8 mouse cellular contexts compared by ENCODE assay signal in genomic region chr2:83812483-83813272, GRCm38 (mm10). TPM values are rescaled to one million over a fixed set of nuclear protein-coding genes. Genes with fewer than 3 reads are reported as not detected.
DNase-seq lines count a peak whose midpoint lies in the region; ATAC-seq and TF ChIP-seq lines count a peak whose summit lies in the region.

Fam171b (plus strand) TSS chr2:83812636.

- under 1% methylated on average over 63 of the region's 63 CpGs for WGBS in forebrain, embryonic 12.5 days
- under 1% methylated on average over 60 of the region's 63 CpGs for WGBS in heart, postnatal 0 days
- WGBS in liver, embryonic 15.5 days (ENCODE audit: insufficient replicate concordance) = under 1% methylated on average over 63 of the region's 63 CpGs
- under 1% methylated on average over 48 of the region's 63 CpGs for WGBS in neural tube, embryonic 12.5 days
- under 1% methylated on average over 59 of the region's 63 CpGs for WGBS in stomach, postnatal 0 days

- TF ChIP-seq EP300 in heart, postnatal 0 days (IDR thresholded peaks at IDR 0.05; ENCODE audit: low read depth) = no peak
- TF ChIP-seq EP300 in stomach, postnatal 0 days (optimal IDR thresholded peaks at IDR 0.05) = no peak

- H3K27ac ChIP-seq in forebrain, embryonic 12.5 days = peak within 1 kb of the TSS; percentile 96
- no peak within 1 kb of the TSS for H3K27ac ChIP-seq in heart, postnatal 0 days (ENCODE audit: low read depth)
- no peak within 1 kb of the TSS for H3K27ac ChIP-seq in liver, embryonic 15.5 days (replicated peaks)
- peak within 1 kb of the TSS; percentile 90 for H3K27ac ChIP-seq in neural tube, embryonic 12.5 days
- H3K27ac ChIP-seq in stomach, postnatal 0 days (replicated peaks) = peak within 1 kb of the TSS; percentile 40; the same call in 1 of the 2 replicates

- H3K9ac ChIP-seq in forebrain, embryonic 12.5 days = peak within 1 kb of the TSS; percentile 90
- peak within 1 kb of the TSS; percentile 34; the same call in 1 of the 2 replicates for H3K9ac ChIP-seq in heart, postnatal 0 days (replicated peaks; ENCODE audit: low read depth, low read length)
- H3K9ac ChIP-seq in liver, embryonic 15.5 days = no peak within 1 kb of the TSS
- peak within 1 kb of the TSS; percentile 90 for H3K9ac ChIP-seq in neural tube, embryonic 12.5 days
- H3K9ac ChIP-seq in stomach, postnatal 0 days (ENCODE audit: low read length) = peak within 1 kb of the TSS; percentile 71

- peaks cover 27% of the 10 kb centered on the region for H3K4me1 ChIP-seq in forebrain, embryonic 12.5 days
- H3K4me1 ChIP-seq in heart, postnatal 0 days (ENCODE audit: control insufficient read depth, insufficient read depth) = peaks cover 5% of the 10 kb centered on the region; the same call in 1 of the 2 replicates
- H3K4me1 ChIP-seq in liver, embryonic 15.5 days (replicated peaks) = no peaks in the 10 kb centered on the region; the same call in 1 of the 2 replicates
- H3K4me1 ChIP-seq in neural tube, embryonic 12.5 days = peaks cover 8% of the 10 kb centered on the region
- H3K4me1 ChIP-seq in stomach, postnatal 0 days (replicated peaks; ENCODE audit: control insufficient read depth, insufficient read depth) = no peaks in the 10 kb centered on the region

- peak within 1 kb of the TSS; percentile 67 for H3K4me2 ChIP-seq in forebrain, embryonic 12.5 days
- H3K4me2 ChIP-seq in heart, postnatal 0 days (ENCODE audit: low read depth, low read length) = peak within 1 kb of the TSS; percentile 95
- H3K4me2 ChIP-seq in liver, embryonic 15.5 days = peak within 1 kb of the TSS; percentile 66
- H3K4me2 ChIP-seq in neural tube, embryonic 12.5 days (replicated peaks) = peak within 1 kb of the TSS; percentile 65
- peak within 1 kb of the TSS; percentile 90 for H3K4me2 ChIP-seq in stomach, postnatal 0 days (replicated peaks; ENCODE audit: low read depth)

- peak within 1 kb of the TSS; percentile 80 for H3ac ChIP-seq in C2C12 (ENCODE audit: control insufficient read depth, insufficient read length, low read depth)

- peak; percentile 94 for ATAC-seq in forebrain, embryonic 12.5 days (ENCODE audit: low FRiP score)
- ATAC-seq in heart, postnatal 0 days (ENCODE audit: insufficient read depth, low read depth) = peak; percentile 81
- 0 out of 2 replicates have a peak, but pooled peaks have one; percentile 7 for ATAC-seq in liver, embryonic 15.5 days (ENCODE audit: insufficient read depth)
- peak; percentile 94 for ATAC-seq in neural tube, embryonic 12.5 days (ENCODE audit: low FRiP score, low read depth)
- ATAC-seq in stomach, postnatal 0 days (ENCODE audit: low FRiP score, low TSS enrichment) = peak; percentile 92

- no peaks in the 10 kb centered on the region for H3K27me3 ChIP-seq in C2C12 (ENCODE audit: control insufficient read depth, insufficient read depth, insufficient read length)
- no peaks in the 10 kb centered on the region for H3K27me3 ChIP-seq in forebrain, embryonic 12.5 days
- H3K27me3 ChIP-seq in heart, postnatal 0 days (ENCODE audit: control insufficient read depth, insufficient read depth, low read length) = peaks cover 24% of the 10 kb centered on the region
- H3K27me3 ChIP-seq in liver, embryonic 15.5 days = peaks cover 58% of the 10 kb centered on the region
- H3K27me3 ChIP-seq in neural tube, embryonic 12.5 days (replicated peaks) = peaks cover 2% of the 10 kb centered on the region; the same call in 1 of the 2 replicates
- no peaks in the 10 kb centered on the region for H3K27me3 ChIP-seq in stomach, postnatal 0 days (ENCODE audit: control insufficient read depth, insufficient read depth, low read length)

- no peaks in the 10 kb centered on the region for H3K9me3 ChIP-seq in forebrain, embryonic 12.5 days
- no peaks in the 10 kb centered on the region for H3K9me3 ChIP-seq in heart, postnatal 0 days (replicated peaks; ENCODE audit: control insufficient read depth, low read length)
- H3K9me3 ChIP-seq in liver, embryonic 15.5 days (replicated peaks) = no peaks in the 10 kb centered on the region
- no peaks in the 10 kb centered on the region for H3K9me3 ChIP-seq in neural tube, embryonic 12.5 days
- H3K9me3 ChIP-seq in stomach, postnatal 0 days (ENCODE audit: control insufficient read depth, low read length) = no peaks in the 10 kb centered on the region

- H3K79me3 ChIP-seq in C2C12 (ENCODE audit: low read depth) = no peaks in the 10 kb centered on the region

- peak; percentile 98 for TF ChIP-seq POLR2A in brain, embryonic 14.5 days (IDR thresholded peaks at IDR 0.05; ENCODE audit: borderline replicate concordance, extremely low read depth, insufficient read depth, insufficient read length, poor library complexity, severe bottlenecking)

- TF ChIP-seq CTCF in C2C12 (IDR thresholded peaks at IDR 0.05; ENCODE audit: control insufficient read depth, insufficient read depth, insufficient read length) = peak; percentile 19
- TF ChIP-seq CTCF in brain, embryonic 14.5 days (IDR thresholded peaks at IDR 0.05; ENCODE audit: borderline replicate concordance, extremely low read depth, insufficient read depth, insufficient read length) = peak; percentile 16; the same call in 1 of the 2 replicates
- no peak for TF ChIP-seq CTCF in heart, postnatal 0 days (IDR thresholded peaks at IDR 0.05; ENCODE audit: low read depth)
- TF ChIP-seq CTCF in stomach, postnatal 0 days (IDR thresholded peaks at IDR 0.05; ENCODE audit: low read depth) = peak; percentile 52

- DNase-seq in brain, embryonic 14.5 days (ENCODE audit: low read depth) = peak; percentile 96
- peak; percentile 21 for DNase-seq in heart, postnatal 0 days (ENCODE audit: low spot score)
- peak; percentile 45 to 80 for DNase-seq in kidney, postnatal 36 days
- peak; percentile 68 for DNase-seq in stomach, postnatal 0 days (ENCODE audit: low spot score)

- no peaks in the 10 kb centered on the region for H3K79me2 ChIP-seq in C2C12 (ENCODE audit: control insufficient read depth, insufficient read depth)

- H3K4me3 ChIP-seq in C2C12 (ENCODE audit: insufficient read depth, poor library complexity, severe bottlenecking) = peak within 1 kb of the TSS; percentile 36
- peak within 1 kb of the TSS; percentile 81 for H3K4me3 ChIP-seq in forebrain, embryonic 12.5 days (replicated peaks)
- peak within 1 kb of the TSS; percentile 64 for H3K4me3 ChIP-seq in heart, postnatal 0 days (ENCODE audit: low read depth, low read length)
- peak within 1 kb of the TSS; percentile 51 for H3K4me3 ChIP-seq in liver, embryonic 15.5 days (replicated peaks)
- H3K4me3 ChIP-seq in neural tube, embryonic 12.5 days = peak within 1 kb of the TSS; percentile 88
- H3K4me3 ChIP-seq in stomach, postnatal 0 days (ENCODE audit: low read depth, low read length) = peak within 1 kb of the TSS; percentile 68

- no peaks in the 10 kb centered on the region for H3K36me3 ChIP-seq in C2C12 (ENCODE audit: control insufficient read depth, insufficient read depth)
- no peaks in the 10 kb centered on the region for H3K36me3 ChIP-seq in forebrain, embryonic 12.5 days (replicated peaks)
- H3K36me3 ChIP-seq in heart, postnatal 0 days (replicated peaks; ENCODE audit: control insufficient read depth, insufficient read depth, low read length) = no peaks in the 10 kb centered on the region
- no peaks in the 10 kb centered on the region for H3K36me3 ChIP-seq in liver, embryonic 15.5 days (replicated peaks)
- H3K36me3 ChIP-seq in neural tube, embryonic 12.5 days = no peaks in the 10 kb centered on the region
- no peaks in the 10 kb centered on the region for H3K36me3 ChIP-seq in stomach, postnatal 0 days (ENCODE audit: control insufficient read depth, insufficient read depth, low read length)

TF ChIP-seq in C2C12, 6 proteins besides CTCF, POLR2A, EP300 and RAD21:
- no peak for TF ChIP-seq MYOG (IDR thresholded peaks at IDR 0.05; ENCODE audit: control insufficient read depth, extremely low read depth, insufficient read length)
- no peak for TF ChIP-seq CEBPB (IDR thresholded peaks at IDR 0.05; ENCODE audit: low read depth)
- TF ChIP-seq USF1 (IDR thresholded peaks at IDR 0.05; ENCODE audit: low read depth) = peak; percentile 90
- TF ChIP-seq MAX (IDR thresholded peaks at IDR 0.05) = peak; percentile 44
- TF ChIP-seq FOSL1 (IDR thresholded peaks at IDR 0.05; ENCODE audit: insufficient read depth, low read length, poor library complexity, severe bottlenecking) = no peak

RNA-seq across cellular contexts. Expression of gene Fam171b, which starts in this region (rescaled TPM):
- 1.1 TPM for polyA plus RNA-seq in C2C12 (2012; fragmentation: generic; extraction: Trizol)
- polyA plus RNA-seq in brain, embryonic 14.5 days (2012; rRNA removed) = 37.4 and 49.8 TPM in 2 replicates
- 57.9 and 68.7 TPM in 2 replicates for polyA plus RNA-seq in forebrain, embryonic 12.5 days (2016; fragmentation: Nextera tagmentation; extraction: Ambion mirVana)
- 0.19 and 0.50 TPM in 2 replicates for total RNA-seq in heart, postnatal 0 days (2014; rRNA removed; ENCODE audit: low replicate concordance)
- polyA plus RNA-seq in heart, postnatal 0 days (2015; fragmentation: Nextera tagmentation; extraction: Ambion mirVana) = 0.55 and 0.67 TPM in 2 replicates
- polyA plus RNA-seq in liver, embryonic 15.5 days (2015; fragmentation: Nextera tagmentation; extraction: Ambion mirVana) = 0.25 and 0.44 TPM in 2 replicates
- 72.6 and 84.1 TPM in 2 replicates for polyA plus RNA-seq in neural tube, embryonic 12.5 days (2016; fragmentation: Nextera tagmentation; extraction: Ambion mirVana)
- 4.2 and 4.8 TPM in 2 replicates for polyA plus RNA-seq in stomach, postnatal 0 days (2015; fragmentation: Nextera tagmentation; extraction: Ambion mirVana)

Comparison
In these comparisons a context has a peak if more than half of its experiments do, and no peak if none do; other contexts are left out.
1. Peak in DNase-seq, ATAC-seq, H3K4me3 ChIP-seq, H3K9ac ChIP-seq and H3K4me2 ChIP-seq in heart, postnatal 0 days; RNA of the gene not detected or under 1 TPM.
2. Peak in ATAC-seq, H3K4me3 ChIP-seq and H3K4me2 ChIP-seq in liver, embryonic 15.5 days; RNA of the gene not detected or under 1 TPM.
3. H3K4me3 ChIP-seq: peak in every context shown above with its lines; median percentile 88 in neural tube, embryonic 12.5 days; 81 in forebrain, embryonic 12.5 days; 68 in stomach, postnatal 0 days; 64 in heart, postnatal 0 days; 51 in liver, embryonic 15.5 days; 36 in C2C12.
4. DNase-seq: peak in every context shown above with its lines; median percentile 96 in brain, embryonic 14.5 days; 68 in stomach, postnatal 0 days; 62 in kidney, postnatal 36 days; 21 in heart, postnatal 0 days.
5. ATAC-seq: peak in every context shown above with its lines; median percentile 94 in forebrain, embryonic 12.5 days; 94 in neural tube, embryonic 12.5 days; 92 in stomach, postnatal 0 days; 81 in heart, postnatal 0 days; 7 in liver, embryonic 15.5 days.
6. H3K27ac ChIP-seq: peak in forebrain, embryonic 12.5 days (single experiment), neural tube, embryonic 12.5 days (single experiment) and stomach, postnatal 0 days (single experiment); none in heart, postnatal 0 days (single experiment) and liver, embryonic 15.5 days (single experiment).
7. Peak in every context shown above with its lines, with median percentiles within 50 percentile points of each other: H3K4me2 ChIP-seq.